Mouse (Mus musculus) ES-E14 (cell line): ENCODE data around the gene Kif26b. TPM values are rescaled to one million over a fixed set of nuclear protein-coding genes. Genes with fewer than 3 reads are reported as not detected.

Experiments used
- DNase-seq: peaks from one replicate; pipeline ENCODE4 v3.0.0-alpha.2; 2013; ENCODE audit warnings: low read depth, low spot score
- H3K27ac ChIP-seq: 2 replicates; pipeline ENCODE4 v1.5.1; 2012; ENCODE audit warnings: low read depth, mild to moderate bottlenecking, low read length, moderate library complexity, mixed read lengths; ENCODE audit not compliant: poor library complexity, insufficient read depth, severe bottlenecking
- H3K36me3 ChIP-seq: 2 replicates; pipeline ENCODE4 v1.6.1; 2012; ENCODE audit warnings: mild to moderate bottlenecking, low read length, moderate library complexity, mixed read lengths; ENCODE audit not compliant: control insufficient read depth, poor library complexity, insufficient read depth, severe bottlenecking
- H3K4me1 ChIP-seq, 2 experiments: fragments of 150-350 bp in 1 of 2; sonication (generic) in 1 of 2; 2 replicates each; pipeline ENCODE4 v1.6.1; 2012; ENCODE audit warnings: low read length in 2 of 2, mild to moderate bottlenecking in 1 of 2, mixed read lengths in 1 of 2; ENCODE audit not compliant: control insufficient read depth in 2 of 2, insufficient read depth in 2 of 2, poor library complexity in 1 of 2
- H3K4me3 ChIP-seq, 2 experiments: fragments of 150-350 bp in 1 of 2; sonication (generic) in 1 of 2; 2 replicates each; pipeline ENCODE4 v1.5.1; 2012; ENCODE audit warnings: low read length in 2 of 2, low read depth in 1 of 2, mild to moderate bottlenecking in 1 of 2, mixed read lengths in 1 of 2; ENCODE audit not compliant: insufficient read depth in 1 of 2, poor library complexity in 1 of 2, severe bottlenecking in 1 of 2
- H3K9ac ChIP-seq: 2 replicates; pipeline ENCODE4 v1.6.1; 2012; ENCODE audit warnings: low read depth, mild to moderate bottlenecking, low read length, mixed read lengths; ENCODE audit not compliant: poor library complexity, insufficient read depth, severe bottlenecking
- H3K9me3 ChIP-seq: fragments of 150-350 bp; sonication (generic); 2 replicates; pipeline ENCODE4 v1.6.1; 2012; ENCODE audit warnings: low read depth, mild to moderate bottlenecking, low read length; ENCODE audit not compliant: control insufficient read depth, insufficient read depth
- CHD2 ChIP-seq: IDR thresholded peaks from 2 replicates; pipeline ENCODE4 v1.6.1; 2014; ENCODE audit warnings: mild to moderate bottlenecking, low read depth, low read length, inconsistent platforms
- HCFC1 ChIP-seq: IDR thresholded peaks from 2 replicates; pipeline ENCODE4 v1.6.1; 2012; ENCODE audit warnings: low read length, inconsistent platforms, borderline replicate concordance; ENCODE audit not compliant: insufficient read depth
- MAFK ChIP-seq: IDR thresholded peaks from 2 replicates; pipeline ENCODE4 v1.6.1; 2014; ENCODE audit warnings: mild to moderate bottlenecking, low read depth, low read length, inconsistent platforms; ENCODE audit not compliant: insufficient read depth
- ZC3H11A ChIP-seq: IDR thresholded peaks from 2 replicates; pipeline ENCODE4 v1.6.1; 2012; ENCODE audit warnings: low read depth, mild to moderate bottlenecking, inconsistent platforms, low read length, borderline replicate concordance
- ZNF384 ChIP-seq: IDR thresholded peaks from 2 replicates; pipeline ENCODE4 v1.6.1; 2012; ENCODE audit warnings: low read depth, low read length, inconsistent platforms
- in situ Hi-C, 2 experiments: fragments of 600-800 bp; cut with MboI; formaldehyde crosslinking; loops; one replicate each; pipeline ENCODE4 v1.15.1; 2025; ENCODE audit warnings: low sequenced_read_pairs in 2 of 2, inconsistent platforms in 1 of 2; ENCODE audit not compliant: unreplicated experiment in 2 of 2
- total RNA-seq: library from RNA; depleted of rRNA; stranded (reverse); fragments of 300-350 nt; gene quantifications from 2 replicates; pipeline ENCODE4 v1.2.3, GENCODE M21; 2012

Kif26b gene
- total RNA-seq, 1 experiment: 0.94 TPM

DNA sequence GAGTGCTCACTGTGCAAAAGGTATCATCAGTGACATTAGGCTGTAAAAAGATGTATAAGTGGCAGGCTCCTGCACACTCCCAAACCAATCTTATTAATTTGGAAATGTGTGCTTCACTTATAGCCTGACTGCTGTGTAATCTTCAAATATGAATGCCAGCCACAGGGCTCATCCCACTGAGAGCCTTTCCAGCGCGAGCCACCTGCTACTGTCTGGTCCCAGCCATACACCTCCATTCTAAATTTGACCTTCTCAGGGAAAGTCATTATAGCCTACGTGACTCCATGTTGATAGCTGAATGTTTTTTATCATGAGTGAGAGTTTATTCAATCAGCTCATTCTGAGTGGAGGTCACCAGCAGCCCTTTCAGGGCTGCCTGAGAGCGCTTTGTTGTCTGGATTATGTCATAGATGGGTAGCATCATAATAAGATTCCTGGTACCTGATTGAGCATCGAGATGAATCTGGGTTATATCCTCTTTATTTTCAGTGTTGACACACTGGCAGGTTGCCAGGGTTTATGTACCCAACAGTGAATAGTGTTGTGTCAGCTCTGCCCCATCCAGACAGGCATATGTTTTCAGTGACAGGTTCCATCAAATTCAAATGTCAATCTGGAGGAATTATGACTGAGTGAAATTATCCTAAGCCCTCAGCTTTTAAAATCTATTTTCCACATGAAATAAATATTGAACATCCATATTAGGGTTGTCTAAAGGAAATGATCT is 319.6 kb downstream of the Kif26b start:
- Histone ChIP-seq H3K36me3 (no peaks in the 10 kb centered on the region), H3K4me3 (no peak overlapping the region), H3K9me3 (no peaks in the 10 kb centered on the region), H3K27ac (no peak overlapping the region), H3K4me1 (peaks cover 2 to 7% of the 10 kb centered on the region in 2 experiments; a peak in 2 of 4 replicates), H3K9ac (no peak overlapping the region)
- no peak for TF ChIP-seq CHD2
- TF ChIP-seq MAFK: no peak
- TF ChIP-seq ZC3H11A: no peak
- no peak for TF ChIP-seq ZNF384
- TF ChIP-seq HCFC1: no peak
- in situ Hi-C loops: no loop called here
- no peak for DNase-seq

DNA sequence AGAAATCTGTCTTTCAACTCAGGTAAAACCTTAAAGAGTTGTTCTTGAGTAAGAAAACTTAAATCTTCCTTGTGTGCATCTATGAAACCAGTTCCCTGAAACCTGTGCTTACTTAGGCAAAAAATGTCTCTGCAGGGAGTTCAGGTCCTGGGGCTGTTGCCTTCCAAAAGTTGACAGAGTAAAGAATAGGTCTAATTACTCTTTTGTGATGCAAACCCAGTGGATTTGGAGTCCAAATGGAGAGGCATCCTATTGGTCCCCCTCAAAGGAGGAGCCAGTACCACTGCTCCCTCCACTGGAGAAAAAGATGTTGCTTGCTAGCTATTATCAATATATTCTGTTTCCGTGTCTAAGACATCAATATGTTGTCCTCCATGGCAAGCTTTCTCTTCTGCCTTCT is 321.6 kb downstream of the Kif26b start:
- Histone ChIP-seq H3K9me3 (no peaks in the 10 kb centered on the region), H3K27ac (no peak overlapping the region), H3K36me3 (no peaks in the 10 kb centered on the region), H3K4me3 (no peak overlapping the region), H3K9ac (no peak overlapping the region), H3K4me1 (peaks cover 2 to 7% of the 10 kb centered on the region in 2 experiments; a peak in 2 of 4 replicates)
- DNase-seq: peak; percentile 62
- TF ChIP-seq ZC3H11A: no peak
- TF ChIP-seq MAFK: peak; percentile 74
- in situ Hi-C loops: no loop called here

DNA sequence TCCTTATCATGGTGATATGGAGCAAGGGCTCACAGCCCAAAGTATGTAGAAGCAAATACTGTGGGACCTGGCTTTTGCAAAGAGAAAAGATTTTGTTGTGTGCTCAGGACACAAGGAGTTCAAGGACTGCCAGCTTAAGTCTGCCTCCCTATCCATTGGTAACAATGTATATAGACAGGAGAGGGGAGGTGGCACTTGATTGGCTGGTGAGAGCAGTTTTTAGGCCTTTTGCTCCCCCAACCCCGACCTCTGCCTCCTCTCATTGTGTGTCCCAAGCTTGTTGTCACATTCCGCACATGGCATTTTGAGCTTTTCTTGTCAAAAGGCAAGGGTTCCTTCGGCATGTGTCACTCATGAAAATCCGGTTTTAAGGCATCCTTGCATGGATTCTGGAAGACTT is 326.0 kb downstream of the Kif26b start:
- no peak for TF ChIP-seq CHD2
- no peaks in the 10 kb centered on the region for H3K36me3 ChIP-seq
- DNase-seq: no peak
- no peak overlapping the region for H3K9ac ChIP-seq
- in situ Hi-C loops: no loop called here
- H3K27ac ChIP-seq: no peak overlapping the region
- no peaks in the 10 kb centered on the region for H3K9me3 ChIP-seq
- H3K4me1 ChIP-seq: peaks cover 0 to 7% of the 10 kb centered on the region in 2 experiments; a peak in 1 of 4 replicates
- H3K4me3 ChIP-seq: no peak overlapping the region

DNA sequence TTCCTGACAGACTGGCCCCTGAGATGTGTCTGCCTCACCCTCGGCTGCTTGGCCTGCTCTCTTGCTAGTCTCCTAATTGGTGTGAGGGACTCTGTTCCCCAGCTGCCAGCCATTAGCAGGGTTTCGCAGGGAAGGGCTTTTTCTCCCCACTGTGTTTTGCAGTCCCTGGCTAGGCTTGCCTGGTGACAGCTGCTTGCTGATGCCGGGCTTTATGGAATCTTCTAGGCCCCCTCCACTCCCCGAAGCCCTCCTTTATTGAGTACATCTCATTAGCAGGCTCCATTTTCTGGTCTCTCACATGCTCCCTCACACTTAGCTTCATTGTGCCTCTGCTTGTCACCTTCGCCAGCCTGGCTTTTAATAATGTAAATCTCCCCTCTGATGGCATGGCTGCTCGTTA is 327.0 kb downstream of the Kif26b start:
- DNase-seq: no peak
- no peaks in the 10 kb centered on the region for H3K36me3 ChIP-seq
- in situ Hi-C loops: no loop called here
- no peak overlapping the region for H3K9ac ChIP-seq
- H3K4me1 ChIP-seq: peaks cover 0 to 2% of the 10 kb centered on the region in 2 experiments; a peak in 1 of 4 replicates
- no peak overlapping the region for H3K4me3 ChIP-seq
- TF ChIP-seq HCFC1 (no peak), ZNF384 (no peak), MAFK (no peak), ZC3H11A (no peak)
- no peak overlapping the region for H3K27ac ChIP-seq
- no peaks in the 10 kb centered on the region for H3K9me3 ChIP-seq

GRCm38 (mm10) chr1:178860671-178861391 is 331.9 kb downstream of the Kif26b start:
- in situ Hi-C loops: no loop called here

More at GRCm38 (mm10) chr1:178860671-178861391, 331.9 kb downstream of the Kif26b start:
- H3K9ac ChIP-seq: no peak overlapping the region
- no peaks in the 10 kb centered on the region for H3K36me3 ChIP-seq
- H3K27ac ChIP-seq: no peak overlapping the region
- TF ChIP-seq ZC3H11A (no peak), MAFK (no peak), HCFC1 (no peak), CHD2 (no peak), ZNF384 (no peak)
- no peaks in the 10 kb centered on the region for H3K4me1 ChIP-seq
- no peaks in the 10 kb centered on the region for H3K9me3 ChIP-seq
- no peak overlapping the region for H3K4me3 ChIP-seq
- DNase-seq: no peak
